ENCODE assay signal across 8 mouse cellular contexts in genomic region chr1:180255294-180256117, GRCm38 (mm10). TPM values are rescaled to one million over a fixed set of nuclear protein-coding genes. Genes with fewer than 3 reads are reported as not detected.
A peak's percentile ranks its signal among the peaks of the same experiment; 100 is the strongest.
DNase-seq lines count a peak whose midpoint lies in the region; ATAC-seq and TF ChIP-seq lines count a peak whose summit lies in the region.

No protein-coding gene starts in this region.

- TF ChIP-seq CTCF in lung, postnatal 0 days (IDR thresholded peaks at IDR 0.05) = no peak

- intact Hi-C loops in gastrocnemius, postnatal 14 days (cut with DNase I; ENCODE audit: low total_unique reads) = no loop called here

- H3K27me3 ChIP-seq in intestine, embryonic 15.5 days (replicated peaks) = no peaks in the 10 kb centered on the region
- no peaks in the 10 kb centered on the region for H3K27me3 ChIP-seq in lung, postnatal 0 days (replicated peaks; ENCODE audit: insufficient read depth, low read length)
- no peaks in the 10 kb centered on the region for H3K27me3 ChIP-seq in stomach, embryonic 14.5 days (ENCODE audit: control insufficient read depth, insufficient read depth, low read length)

- H3K4me3 ChIP-seq in intestine, embryonic 15.5 days (replicated peaks) = peak overlapping the region; percentile 95
- H3K4me3 ChIP-seq in lung, postnatal 0 days (ENCODE audit: low read depth, low read length) = peak overlapping the region; percentile 78
- peak overlapping the region; percentile 73 for H3K4me3 ChIP-seq in stomach, embryonic 14.5 days (ENCODE audit: low read depth, low read length)

- peak overlapping the region; percentile 95 for H3K4me2 ChIP-seq in intestine, embryonic 15.5 days (replicated peaks)
- peak overlapping the region; percentile 99 for H3K4me2 ChIP-seq in lung, postnatal 0 days (replicated peaks; ENCODE audit: low read depth, low read length)
- H3K4me2 ChIP-seq in stomach, embryonic 14.5 days (replicated peaks; ENCODE audit: low read depth, low read length) = peak overlapping the region; percentile 94

- WGBS in intestine, embryonic 15.5 days = 3% methylated on average over 33 of the region's 33 CpGs
- WGBS in lung, postnatal 0 days = 4% methylated on average over 25 of the region's 33 CpGs
- 3% methylated on average over 27 of the region's 33 CpGs for WGBS in stomach, embryonic 14.5 days

- peak overlapping the region; percentile 83 for H3K27ac ChIP-seq in intestine, embryonic 15.5 days
- peak overlapping the region; percentile 90 for H3K27ac ChIP-seq in lung, postnatal 0 days (ENCODE audit: low read length)
- H3K27ac ChIP-seq in stomach, embryonic 14.5 days (ENCODE audit: low read length) = peak overlapping the region; percentile 61; the same call in 1 of the 2 replicates

- peak; percentile 54 for ATAC-seq in cerebellum, adult (ENCODE audit: insufficient number of reproducible peaks, low FRiP score, low TSS enrichment)
- ATAC-seq in intestine, embryonic 15.5 days = peak; percentile 82
- peak; percentile 71 for ATAC-seq in lung, postnatal 0 days
- peak; percentile 57 for ATAC-seq in stomach, embryonic 14.5 days (ENCODE audit: insufficient number of reproducible peaks, insufficient read depth, low FRiP score, low read depth)

- DNase-seq in cerebellum, postnatal 10 days = no peak
- DNase-seq in 416B (ENCODE audit: low read depth) = peak; percentile 55
- DNase-seq in c-Kit-positive CD71-positive TER-119-positive erythroid progenitor cells, embryonic 14.5 days (ENCODE audit: low spot score) = peak; percentile 43
- DNase-seq in gastrocnemius, postnatal 14 days = peak; percentile 27
- DNase-seq in lung, postnatal 0 days (ENCODE audit: low spot score) = peak; percentile 65

- peaks cover 7% of the 10 kb centered on the region; the same call in 1 of the 2 replicates for H3K4me1 ChIP-seq in intestine, embryonic 15.5 days (replicated peaks)
- H3K4me1 ChIP-seq in lung, postnatal 0 days (ENCODE audit: insufficient read depth, low read depth, low read length) = peaks cover 3% of the 10 kb centered on the region; the same call in 1 of the 2 replicates
- no peaks in the 10 kb centered on the region for H3K4me1 ChIP-seq in stomach, embryonic 14.5 days (ENCODE audit: control insufficient read depth, insufficient read depth, low read length)

- H3K36me3 ChIP-seq in intestine, embryonic 15.5 days = no peaks in the 10 kb centered on the region
- H3K36me3 ChIP-seq in lung, postnatal 0 days (ENCODE audit: insufficient read depth, low read length) = no peaks in the 10 kb centered on the region
- H3K36me3 ChIP-seq in stomach, embryonic 14.5 days (ENCODE audit: control insufficient read depth, insufficient read depth, low read length) = no peaks in the 10 kb centered on the region

- H3K9ac ChIP-seq in intestine, embryonic 15.5 days = peak overlapping the region; percentile 87
- H3K9ac ChIP-seq in lung, postnatal 0 days (replicated peaks; ENCODE audit: low read depth) = peak overlapping the region; percentile 82
- peak overlapping the region; percentile 71 for H3K9ac ChIP-seq in stomach, embryonic 14.5 days (replicated peaks; ENCODE audit: low read depth, low read length)

- H3K9me3 ChIP-seq in intestine, embryonic 15.5 days = no peaks in the 10 kb centered on the region
- H3K9me3 ChIP-seq in lung, postnatal 0 days (ENCODE audit: low read length) = no peaks in the 10 kb centered on the region
- no peaks in the 10 kb centered on the region for H3K9me3 ChIP-seq in stomach, embryonic 14.5 days (ENCODE audit: control insufficient read depth, low read depth, low read length)

- TF ChIP-seq EP300 in lung, postnatal 0 days (IDR thresholded peaks at IDR 0.05) = no peak

RNA-seq across cellular contexts. Expression of gene Psen2, which starts 7.7 kb away (rescaled TPM):
- total RNA-seq in gastrocnemius, postnatal 14 days (2021) = 10 to 100 TPM in 1 of 2 experiments, 1 to 10 TPM in 1; 10.0 to 10.3 TPM
- 16.0 and 21.6 TPM in 2 replicates for polyA plus RNA-seq in intestine, embryonic 15.5 days (2015; fragmentation: Nextera tagmentation; extraction: Ambion mirVana)
- polyA plus RNA-seq in lung, postnatal 0 days (2015; fragmentation: Nextera tagmentation; extraction: Ambion mirVana) = 25.1 and 26.4 TPM in 2 replicates
- 13.5 and 17.4 TPM in 2 replicates for polyA plus RNA-seq in stomach, embryonic 14.5 days (2014; fragmentation: Nextera tagmentation; extraction: Ambion mirVana)

RNA-seq across cellular contexts. Expression of gene Coq8a, which starts 56.1 kb away (rescaled TPM):
- 100 to 1,000 TPM; 498 to 743 TPM for total RNA-seq in gastrocnemius, postnatal 14 days (2021)
- 20.4 and 22.1 TPM in 2 replicates for polyA plus RNA-seq in intestine, embryonic 15.5 days (2015; fragmentation: Nextera tagmentation; extraction: Ambion mirVana)
- polyA plus RNA-seq in lung, postnatal 0 days (2015; fragmentation: Nextera tagmentation; extraction: Ambion mirVana) = 16.4 and 18.6 TPM in 2 replicates
- polyA plus RNA-seq in stomach, embryonic 14.5 days (2014; fragmentation: Nextera tagmentation; extraction: Ambion mirVana) = 13.3 and 17.1 TPM in 2 replicates

Comparison
In these comparisons a context has a peak if more than half of its experiments do, and no peak if none do; other contexts are left out.
1. DNase-seq: peak in 416B (single experiment), c-Kit-positive CD71-positive TER-119-positive erythroid progenitor cells, embryonic 14.5 days (single experiment), gastrocnemius, postnatal 14 days (single experiment) and lung, postnatal 0 days (single experiment); none in cerebellum, postnatal 10 days (0 of 2).
2. Peak in every context shown above with its lines, with median percentiles within 50 percentile points of each other: ATAC-seq, H3K27ac ChIP-seq, H3K4me2 ChIP-seq, H3K4me3 ChIP-seq and H3K9ac ChIP-seq.